Mouse (Mus musculus) thymus, postnatal 25 days (tissue): ENCODE results near the gene Gm9125.
"Not testable (repeated sequence)": the region's sequence is repeated elsewhere in the genome, so short reads cannot be mapped to it uniquely, and the experiment has no call there.

Experiments used
- DNase-seq: peaks from one replicate; pipeline ENCODE4 v3.0.0; 2022

The Gm9125 gene

DNA sequence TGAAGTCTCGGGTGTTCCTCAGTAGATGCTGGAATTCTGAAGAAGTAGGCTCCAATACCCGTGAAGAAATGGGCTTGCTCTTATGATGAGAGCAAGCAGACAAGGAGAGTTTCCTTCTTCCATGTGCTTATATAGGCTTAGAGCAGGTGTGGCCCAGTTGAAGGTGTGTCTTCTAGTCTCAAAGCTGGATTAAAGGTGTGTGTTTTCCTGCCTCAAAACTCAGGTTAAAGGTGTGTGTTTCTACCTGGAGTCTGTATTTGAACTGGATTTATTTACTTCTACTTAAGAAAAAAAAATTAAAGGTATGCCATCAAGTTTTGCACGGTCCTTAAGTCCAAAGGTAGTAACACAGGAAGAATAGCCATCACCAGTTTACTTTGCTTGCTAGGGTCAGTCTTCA lies at the start of gene Gm9125:
TSS of gene Gm9125 (minus strand) at position 101 of the 400 bp plus-strand sequence.
- DNase-seq: not testable (repeated sequence)

- not testable (repeated sequence) for DNase-seq
These were observed 17.9 kb upstream of the Gm9125 start, which contains the start of gene Gm10697 for GRCm38 (mm10) chr3:94072544-94072943. Gene Gm10697 (minus strand): TSS chr3:94072644.

- DNase-seq: not testable (repeated sequence)
These were observed 5.0 kb downstream of the Gm9125 start for GRCm38 (mm10) chr3:94049566-94050121.

DNA sequence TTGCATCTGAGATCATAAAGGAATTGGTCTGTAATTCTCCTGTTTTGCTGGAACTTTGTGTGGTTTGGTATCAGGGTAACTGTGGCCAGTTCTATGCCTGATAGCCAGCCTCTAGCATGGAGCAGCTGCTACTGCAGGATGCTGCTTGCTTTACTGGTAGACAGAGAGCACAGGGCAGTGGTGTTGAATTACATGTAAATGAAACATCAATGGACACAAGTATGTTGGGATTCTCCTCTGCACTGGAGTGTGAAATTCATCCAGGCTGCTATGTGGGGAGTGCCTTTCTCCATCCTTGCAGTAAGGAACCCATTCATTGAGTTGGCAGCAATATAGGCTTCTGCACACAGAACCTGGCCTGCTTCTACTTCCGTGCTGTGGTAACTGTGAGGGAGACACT lies 16.4 kb downstream of the Gm9125 start:
- not testable (repeated sequence) for DNase-seq

GRCm38 (mm10) chr3:94034400-94034799 lies 20.3 kb downstream of the Gm9125 start:
- DNase-seq: not testable (repeated sequence)
